Mouse (Mus musculus): ENCODE data around the gene Rsad2. TPM values are rescaled to one million over a fixed set of nuclear protein-coding genes. Genes with fewer than 3 reads are reported as not detected.
A peak's percentile ranks its signal among the peaks of the same experiment; 100 is the strongest.
"Not testable (repeated sequence)": the region's sequence is repeated elsewhere in the genome, so short reads cannot be mapped to it uniquely, and the experiment has no call there.

The Rsad2 gene
- total RNA-seq, 1 experiment from 2014 or later = 110 TPM

- peak; percentile 69; the same call in 1 of the 2 replicates for ATAC-seq (ENCODE audit: extremely low read depth, insufficient number of reproducible peaks, low FRiP score, poor library complexity, severe bottlenecking)
Measured at GRCm38 (mm10) chr12:26451150-26451549, 5.1 kb downstream of the Rsad2 start.

GRCm38 (mm10) chr12:26449483-26449882 lies 6.8 kb downstream of the Rsad2 start:
- ATAC-seq (ENCODE audit: extremely low read depth, insufficient number of reproducible peaks, low FRiP score, poor library complexity, severe bottlenecking) = no peak

- no peak for ATAC-seq (ENCODE audit: extremely low read depth, insufficient number of reproducible peaks, low FRiP score, poor library complexity, severe bottlenecking)
Measured at GRCm38 (mm10) chr12:26446377-26447045, 9.7 kb downstream of the Rsad2 start.

GRCm38 (mm10) chr12:26444511-26444910 lies 11.7 kb downstream of the Rsad2 start:
- ATAC-seq (ENCODE audit: extremely low read depth, insufficient number of reproducible peaks, low FRiP score, poor library complexity, severe bottlenecking) = no peak

GRCm38 (mm10) chr12:26444054-26444453 lies 12.2 kb downstream of the Rsad2 start:
- peak; percentile 56; the same call in 1 of the 2 replicates for ATAC-seq (ENCODE audit: extremely low read depth, insufficient number of reproducible peaks, low FRiP score, poor library complexity, severe bottlenecking)

- ATAC-seq (ENCODE audit: extremely low read depth, insufficient number of reproducible peaks, low FRiP score, poor library complexity, severe bottlenecking) = no peak
Measured at GRCm38 (mm10) chr12:26439366-26439765, 16.9 kb downstream of the Rsad2 start.

GRCm38 (mm10) chr12:26437950-26438349 lies 18.3 kb downstream of the Rsad2 start:
- ATAC-seq (ENCODE audit: extremely low read depth, insufficient number of reproducible peaks, low FRiP score, poor library complexity, severe bottlenecking) = no peak

GRCm38 (mm10) chr12:26436334-26436733 lies 19.9 kb downstream of the Rsad2 start:
- no peak for ATAC-seq (ENCODE audit: extremely low read depth, insufficient number of reproducible peaks, low FRiP score, poor library complexity, severe bottlenecking)

GRCm38 (mm10) chr12:26428771-26429170 lies 27.5 kb downstream of the Rsad2 start:
- not testable (repeated sequence) for ATAC-seq (ENCODE audit: extremely low read depth, insufficient number of reproducible peaks, low FRiP score, poor library complexity, severe bottlenecking)

- no peak for ATAC-seq (ENCODE audit: extremely low read depth, insufficient number of reproducible peaks, low FRiP score, poor library complexity, severe bottlenecking)
Measured at GRCm38 (mm10) chr12:26424841-26425240, 31.4 kb downstream of the Rsad2 start.

GRCm38 (mm10) chr12:26418322-26418721 lies 37.9 kb downstream of the Rsad2 start:
- peak; percentile 83 for ATAC-seq (ENCODE audit: extremely low read depth, insufficient number of reproducible peaks, low FRiP score, poor library complexity, severe bottlenecking)

GRCm38 (mm10) chr12:26416636-26417295 lies 39.5 kb downstream of the Rsad2 start:
- ATAC-seq (ENCODE audit: extremely low read depth, insufficient number of reproducible peaks, low FRiP score, poor library complexity, severe bottlenecking) = no peak

GRCm38 (mm10) chr12:26415104-26415771 lies 41.0 kb downstream of the Rsad2 start, which contains the start of gene Rnf144a:
Gene Rnf144a, minus strand, starts transcription at chr12:26415254.
- peak; percentile 75 for ATAC-seq (ENCODE audit: extremely low read depth, insufficient number of reproducible peaks, low FRiP score, poor library complexity, severe bottlenecking)

- ATAC-seq (ENCODE audit: extremely low read depth, insufficient number of reproducible peaks, low FRiP score, poor library complexity, severe bottlenecking) = no peak
Measured at GRCm38 (mm10) chr12:26414451-26415103, 41.7 kb downstream of the Rsad2 start.

- no peak for ATAC-seq (ENCODE audit: extremely low read depth, insufficient number of reproducible peaks, low FRiP score, poor library complexity, severe bottlenecking)
Measured at GRCm38 (mm10) chr12:26413961-26414411, 42.3 kb downstream of the Rsad2 start.

- no peak for ATAC-seq (ENCODE audit: extremely low read depth, insufficient number of reproducible peaks, low FRiP score, poor library complexity, severe bottlenecking)
Measured at GRCm38 (mm10) chr12:26412802-26413201, 43.5 kb downstream of the Rsad2 start.

GRCm38 (mm10) chr12:26411841-26412450 lies 44.3 kb downstream of the Rsad2 start:
- ATAC-seq (ENCODE audit: extremely low read depth, insufficient number of reproducible peaks, low FRiP score, poor library complexity, severe bottlenecking) = no peak

GRCm38 (mm10) chr12:26410443-26410842 lies 45.8 kb downstream of the Rsad2 start:
- ATAC-seq (ENCODE audit: extremely low read depth, insufficient number of reproducible peaks, low FRiP score, poor library complexity, severe bottlenecking) = peak; percentile 34; the same call in 1 of the 2 replicates

- ATAC-seq (ENCODE audit: extremely low read depth, insufficient number of reproducible peaks, low FRiP score, poor library complexity, severe bottlenecking) = no peak
Measured at GRCm38 (mm10) chr12:26408707-26409106, 47.5 kb downstream of the Rsad2 start.
